Mouse (Mus musculus): Measurements from ENCODE around the gene Atp5b. TPM values are rescaled to one million over a fixed set of nuclear protein-coding genes. Genes with fewer than 3 reads are reported as not detected.

The Atp5b gene
- 3,631 and 3,848 TPM in 2 replicates for polyA plus RNA-seq (2015; fragmentation: Nextera tagmentation; extraction: Ambion mirVana)

GRCm38 (mm10) chr10:128082880-128083421 lies at the start of gene Atp5b:
TSS of gene Atp5b (plus strand) at chr10:128083273.
- peak; percentile 98 for ATAC-seq (replicated peaks; ENCODE audit: low FRiP score, low read depth)
- Histone ChIP-seq H3K9me3 (replicated peaks; ENCODE audit: low read length) (no peaks in the 10 kb centered on the region), H3K4me1 (replicated peaks; ENCODE audit: insufficient read depth, low read length) (no peaks in the 10 kb centered on the region), H3K4me3 (replicated peaks; ENCODE audit: low read depth, low read length) (peak within 1 kb of the TSS; percentile 75), H3K36me3 (ENCODE audit: insufficient read depth, low read length) (peaks cover 25% of the 10 kb centered on the region), H3K27me3 (ENCODE audit: insufficient read depth, low read length) (no peaks in the 10 kb centered on the region), H3K9ac (ENCODE audit: low read depth, low read length) (peak within 1 kb of the TSS; percentile 96), H3K27ac (peak within 1 kb of the TSS; percentile 81), H3K4me2 (ENCODE audit: low read length) (peak within 1 kb of the TSS; percentile 77)
- DNase-seq (ENCODE audit: low spot score), result peak; percentile 99
- under 1% methylated on average over 34 of the region's 34 CpGs for WGBS
- TF ChIP-seq CTCF (IDR thresholded peaks at IDR 0.05; ENCODE audit: low read depth), result no peak

GRCm38 (mm10) chr10:128036746-128037425 lies 46.2 kb upstream of the Atp5b start:
- ATAC-seq (replicated peaks; ENCODE audit: low FRiP score, low read depth) (0 out of 2 replicates have a peak, but pooled peaks have one; percentile 7), DNase-seq (ENCODE audit: low spot score) (peak; percentile 66)
- H3K4me3 ChIP-seq (replicated peaks; ENCODE audit: low read depth, low read length), result peak overlapping the region; percentile 100
- under 1% methylated on average over 10 of the region's 10 CpGs for WGBS
- H3K4me2 ChIP-seq (ENCODE audit: low read length), result peak overlapping the region; percentile 70
- no peak for TF ChIP-seq CTCF (IDR thresholded peaks at IDR 0.05; ENCODE audit: low read depth)
- H3K9me3 ChIP-seq (replicated peaks; ENCODE audit: low read length), result no peaks in the 10 kb centered on the region
- H3K9ac ChIP-seq (ENCODE audit: low read depth, low read length), result peak overlapping the region; percentile 100
- H3K27me3 ChIP-seq (ENCODE audit: insufficient read depth, low read length), result no peaks in the 10 kb centered on the region
- peak overlapping the region; percentile 98 for H3K27ac ChIP-seq
- H3K36me3 ChIP-seq (ENCODE audit: insufficient read depth, low read length), result peaks cover 27% of the 10 kb centered on the region
- H3K4me1 ChIP-seq (replicated peaks; ENCODE audit: insufficient read depth, low read length), result peaks cover 28% of the 10 kb centered on the region

- Histone ChIP-seq H3K9me3 (replicated peaks; ENCODE audit: low read length) (no peaks in the 10 kb centered on the region), H3K4me2 (ENCODE audit: low read length) (peak overlapping the region; percentile 21; the same call in 1 of the 2 replicates), H3K27me3 (ENCODE audit: insufficient read depth, low read length) (no peaks in the 10 kb centered on the region), H3K4me3 (replicated peaks; ENCODE audit: low read depth, low read length) (no peak overlapping the region), H3K36me3 (ENCODE audit: insufficient read depth, low read length) (peaks cover 27% of the 10 kb centered on the region), H3K27ac (no peak overlapping the region), H3K4me1 (replicated peaks; ENCODE audit: insufficient read depth, low read length) (peaks cover 28% of the 10 kb centered on the region), H3K9ac (ENCODE audit: low read depth, low read length) (peak overlapping the region; percentile 46; the same call in 1 of the 2 replicates)
- TF ChIP-seq CTCF (IDR thresholded peaks at IDR 0.05; ENCODE audit: low read depth), result no peak
- ATAC-seq (replicated peaks; ENCODE audit: low FRiP score, low read depth) (no peak), DNase-seq (ENCODE audit: low spot score) (no peak)
- WGBS, result 59% methylated on average over 3 of the region's 3 CpGs
Measured at GRCm38 (mm10) chr10:128037921-128038320, 45.2 kb upstream of the Atp5b start.

GRCm38 (mm10) chr10:128039167-128039566 lies 43.9 kb upstream of the Atp5b start:
- 0 out of 2 replicates have a peak overlapping the region, but pooled peaks have one; percentile 35 for H3K9ac ChIP-seq (ENCODE audit: low read depth, low read length)
- H3K4me2 ChIP-seq (ENCODE audit: low read length), result peak overlapping the region; percentile 21; the same call in 1 of the 2 replicates
- no peaks in the 10 kb centered on the region for H3K27me3 ChIP-seq (ENCODE audit: insufficient read depth, low read length)
- TF ChIP-seq CTCF (IDR thresholded peaks at IDR 0.05; ENCODE audit: low read depth), result no peak
- no peak overlapping the region for H3K4me3 ChIP-seq (replicated peaks; ENCODE audit: low read depth, low read length)
- ATAC-seq (replicated peaks; ENCODE audit: low FRiP score, low read depth) (no peak), DNase-seq (ENCODE audit: low spot score) (peak; percentile 52)
- peaks cover 28% of the 10 kb centered on the region for H3K4me1 ChIP-seq (replicated peaks; ENCODE audit: insufficient read depth, low read length)
- H3K9me3 ChIP-seq (replicated peaks; ENCODE audit: low read length), result no peaks in the 10 kb centered on the region
- H3K27ac ChIP-seq, result no peak overlapping the region
- 21% methylated on average over 5 of the region's 5 CpGs for WGBS
- peaks cover 40% of the 10 kb centered on the region for H3K36me3 ChIP-seq (ENCODE audit: insufficient read depth, low read length)

GRCm38 (mm10) chr10:128039858-128040257 lies 43.2 kb upstream of the Atp5b start:
- Histone ChIP-seq H3K4me3 (replicated peaks; ENCODE audit: low read depth, low read length) (no peak overlapping the region), H3K9me3 (replicated peaks; ENCODE audit: low read length) (no peaks in the 10 kb centered on the region), H3K36me3 (ENCODE audit: insufficient read depth, low read length) (peaks cover 46% of the 10 kb centered on the region), H3K27ac (no peak overlapping the region), H3K9ac (ENCODE audit: low read depth, low read length) (no peak overlapping the region), H3K27me3 (ENCODE audit: insufficient read depth, low read length) (no peaks in the 10 kb centered on the region), H3K4me1 (replicated peaks; ENCODE audit: insufficient read depth, low read length) (peaks cover 25% of the 10 kb centered on the region), H3K4me2 (ENCODE audit: low read length) (no peak overlapping the region)
- 57% methylated on average over 3 of the region's 3 CpGs for WGBS
- no peak for DNase-seq (ENCODE audit: low spot score)
- TF ChIP-seq CTCF (IDR thresholded peaks at IDR 0.05; ENCODE audit: low read depth), result no peak
- no peak for ATAC-seq (replicated peaks; ENCODE audit: low FRiP score, low read depth)

GRCm38 (mm10) chr10:128040293-128040692 lies 42.8 kb upstream of the Atp5b start:
- DNase-seq (ENCODE audit: low spot score), result no peak
- Histone ChIP-seq H3K27me3 (ENCODE audit: insufficient read depth, low read length) (no peaks in the 10 kb centered on the region), H3K36me3 (ENCODE audit: insufficient read depth, low read length) (peaks cover 48% of the 10 kb centered on the region), H3K4me2 (ENCODE audit: low read length) (no peak overlapping the region), H3K4me3 (replicated peaks; ENCODE audit: low read depth, low read length) (no peak overlapping the region), H3K9ac (ENCODE audit: low read depth, low read length) (no peak overlapping the region), H3K4me1 (replicated peaks; ENCODE audit: insufficient read depth, low read length) (peaks cover 23% of the 10 kb centered on the region), H3K27ac (no peak overlapping the region), H3K9me3 (replicated peaks; ENCODE audit: low read length) (no peaks in the 10 kb centered on the region)
- no peak for TF ChIP-seq CTCF (IDR thresholded peaks at IDR 0.05; ENCODE audit: low read depth)
- WGBS, result 87% methylated on average over 5 of the region's 5 CpGs
- ATAC-seq (replicated peaks; ENCODE audit: low FRiP score, low read depth), result no peak

All from kidney, postnatal 0 days (tissue).